Mouse (Mus musculus) myocyte (in vitro differentiated cells): Measurements from ENCODE around the gene Ank2.

Source experiments
- CEBPB ChIP-seq: IDR thresholded peaks from 2 replicates; pipeline ENCODE4 v1.6.1; 2011; ENCODE audit warnings: mild to moderate bottlenecking, moderate library complexity; ENCODE audit not compliant: poor library complexity, insufficient read depth, severe bottlenecking
- MAX ChIP-seq: IDR thresholded peaks from one replicate; pipeline ENCODE4 v1.6.1; 2011; ENCODE audit warnings: low read depth, mild to moderate bottlenecking, control low read depth
- MYOD1 ChIP-seq, 3 experiments: IDR thresholded peaks; one replicate each; pipeline ENCODE4 v1.6.1; 2011; ENCODE audit warnings: control low read depth in 2 of 3, low read depth in 2 of 3, mild to moderate bottlenecking in 2 of 3, moderate library complexity in 1 of 3; ENCODE audit not compliant: insufficient read length in 2 of 3, control insufficient read depth in 1 of 3
- MYOG ChIP-seq, 3 experiments: IDR thresholded peaks; one replicate each; pipeline ENCODE4 v1.6.1; 2011; ENCODE audit warnings: control low read depth in 2 of 3, low read depth in 2 of 3, mild to moderate bottlenecking in 2 of 3; ENCODE audit not compliant: insufficient read length in 2 of 3, control insufficient read depth in 1 of 3, insufficient read depth in 1 of 3
- POLR2A ChIP-seq: IDR thresholded peaks from one replicate; pipeline ENCODE4 v1.6.1; 2011; ENCODE audit warnings: low read depth, mild to moderate bottlenecking, control low read depth, moderate library complexity; ENCODE audit not compliant: insufficient read length
- SRF ChIP-seq: IDR thresholded peaks from one replicate; pipeline ENCODE4 v1.6.1; 2011; ENCODE audit warnings: low read depth; ENCODE audit not compliant: control insufficient read depth, insufficient read length
- TCF12 ChIP-seq: IDR thresholded peaks from one replicate; pipeline ENCODE4 v1.6.1; 2011; ENCODE audit warnings: mild to moderate bottlenecking, control low read depth; ENCODE audit not compliant: poor library complexity, insufficient read depth, severe bottlenecking
- USF1 ChIP-seq: IDR thresholded peaks from one replicate; pipeline ENCODE4 v1.6.1; 2011; ENCODE audit warnings: low read depth, mild to moderate bottlenecking, control low read depth, moderate library complexity

DNA sequence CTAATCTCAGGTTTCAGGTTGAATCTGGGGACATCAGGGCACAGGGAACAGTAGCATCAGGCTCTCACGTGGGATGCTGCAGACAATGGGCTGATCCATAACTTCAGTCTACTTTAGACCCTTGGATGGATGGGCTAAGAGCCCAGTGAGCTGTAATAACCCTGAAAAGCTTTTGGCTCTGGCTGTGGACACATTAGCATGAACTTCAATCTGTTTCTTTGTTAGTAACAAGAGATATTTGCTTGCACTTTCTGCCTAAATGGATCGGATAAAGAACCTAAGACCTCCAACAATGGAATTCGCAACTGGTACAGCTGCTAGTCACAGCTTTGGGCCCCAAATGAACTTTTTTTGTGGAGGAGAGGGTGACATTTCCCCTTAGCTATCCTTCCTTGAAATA is 94.8 kb downstream of the Ank2 start:
- TF ChIP-seq CEBPB (no peak), POLR2A (no peak), USF1 (no peak), TCF12 (no peak), MAX (no peak), MYOG (IDR thresholded peaks at IDR 0.05; ENCODE audit: control insufficient read depth in 1 of 3, insufficient read depth in 1 of 3, insufficient read length in 2 of 3, low read depth in 2 of 3) (no peak), SRF (no peak), MYOD1 (IDR thresholded peaks at IDR 0.05; ENCODE audit: control insufficient read depth in 1 of 3, insufficient read length in 2 of 3, low read depth in 2 of 3) (no peak)
